Mouse (Mus musculus) testis, postnatal 10 days (tissue): ENCODE data around the gene Plekhm3.

Experiments
- DNase-seq: peaks from one replicate; pipeline ENCODE4 v3.0.0; 2021; ENCODE audit warnings: low spot score

Gene Plekhm3

GRCm38 (mm10) chr1:64826348-64827103 is 130.1 kb downstream of the Plekhm3 start:
- DNase-seq, result no peak

- no peak for DNase-seq
Observed at GRCm38 (mm10) chr1:64823564-64823963, 133.1 kb downstream of the Plekhm3 start.

- no peak for DNase-seq
Observed at GRCm38 (mm10) chr1:64817709-64818108, 138.9 kb downstream of the Plekhm3 start.

GRCm38 (mm10) chr1:64813182-64813581 is 143.4 kb downstream of the Plekhm3 start:
- no peak for DNase-seq

GRCm38 (mm10) chr1:64811956-64812355 is 144.7 kb downstream of the Plekhm3 start:
- DNase-seq, result no peak

GRCm38 (mm10) chr1:64809085-64809484 is 147.5 kb downstream of the Plekhm3 start:
- no peak for DNase-seq

GRCm38 (mm10) chr1:64807766-64808165 is 148.9 kb downstream of the Plekhm3 start:
- DNase-seq, result no peak

GRCm38 (mm10) chr1:64805217-64805616 is 151.4 kb downstream of the Plekhm3 start:
- no peak for DNase-seq

- DNase-seq, result no peak
Observed at GRCm38 (mm10) chr1:64802631-64803030, 154.0 kb downstream of the Plekhm3 start.

GRCm38 (mm10) chr1:64797621-64798020 is 159.0 kb downstream of the Plekhm3 start:
- no peak for DNase-seq

GRCm38 (mm10) chr1:64796867-64797582 is 159.6 kb downstream of the Plekhm3 start:
- DNase-seq, result no peak

- DNase-seq, result peak; percentile 46
Observed at GRCm38 (mm10) chr1:64795284-64796040, 161.2 kb downstream of the Plekhm3 start.

- no peak for DNase-seq
Observed at GRCm38 (mm10) chr1:64794096-64794495, 162.5 kb downstream of the Plekhm3 start.

GRCm38 (mm10) chr1:64793234-64793530 is 163.4 kb downstream of the Plekhm3 start:
- DNase-seq, result no peak

GRCm38 (mm10) chr1:64792521-64793233 is 163.9 kb downstream of the Plekhm3 start:
- no peak for DNase-seq

- no peak for DNase-seq
Observed at GRCm38 (mm10) chr1:64791826-64792225, 164.8 kb downstream of the Plekhm3 start.

GRCm38 (mm10) chr1:64790806-64791790 is 165.5 kb downstream of the Plekhm3 start:
- DNase-seq, result no peak

- no peak for DNase-seq
Observed at GRCm38 (mm10) chr1:64787701-64788515, 168.7 kb downstream of the Plekhm3 start.

GRCm38 (mm10) chr1:64779863-64780262 is 176.8 kb downstream of the Plekhm3 start:
- DNase-seq, result no peak

- DNase-seq, result no peak
Observed at GRCm38 (mm10) chr1:64779415-64779814, 177.2 kb downstream of the Plekhm3 start.
